Mouse (Mus musculus) forebrain, postnatal 0 days (tissue): ENCODE data around the gene Pilrb1. TPM values are rescaled to one million over a fixed set of nuclear protein-coding genes. Genes with fewer than 3 reads are reported as not detected.

Experiments
- ATAC-seq: fragments of 200-750 bp; cut with Nextera tagmentation; 2 replicates; pipeline ENCODE4 v1.8.0; 2017; ENCODE audit warnings: mild to moderate bottlenecking, moderate library complexity
- DNase-seq: peaks from one replicate; pipeline ENCODE4 v3.0.0-alpha.2; 2015
- H3K27ac ChIP-seq: fragments of 300-500 bp; sonication (generic); 2 replicates; pipeline ENCODE4 v1.5.1; 2014; ENCODE audit warnings: low read depth, mild to moderate bottlenecking, antibody characterized with exemption, low read length, moderate library complexity, mixed read lengths
- H3K27me3 ChIP-seq: fragments of 300-500 bp; sonication (generic); 2 replicates; pipeline ENCODE4 v1.6.1; 2014; ENCODE audit warnings: mild to moderate bottlenecking, low read length, mixed read lengths; ENCODE audit not compliant: insufficient read depth
- H3K36me3 ChIP-seq: fragments of 300-500 bp; sonication (generic); 2 replicates; pipeline ENCODE4 v1.6.1; 2014; ENCODE audit warnings: mild to moderate bottlenecking, moderate library complexity; ENCODE audit not compliant: insufficient read depth
- H3K4me1 ChIP-seq: fragments of 300-500 bp; sonication (generic); 2 replicates; pipeline ENCODE4 v1.6.1; 2014; ENCODE audit warnings: antibody characterized with exemption; ENCODE audit not compliant: insufficient read depth
- H3K4me2 ChIP-seq: fragments of 300-500 bp; sonication (generic); 2 replicates; pipeline ENCODE4 v1.6.1; 2014; ENCODE audit warnings: low read depth, mild to moderate bottlenecking, moderate library complexity
- H3K4me3 ChIP-seq: fragments of 300-500 bp; sonication (generic); 2 replicates; pipeline ENCODE4 v1.5.1; 2014; ENCODE audit warnings: low read depth, low read length, mixed read lengths
- H3K9ac ChIP-seq: fragments of 300-500 bp; sonication (generic); 2 replicates; pipeline ENCODE4 v1.6.1; 2014; ENCODE audit warnings: mild to moderate bottlenecking
- H3K9me3 ChIP-seq: fragments of 300-500 bp; sonication (generic); 2 replicates; pipeline ENCODE4 v1.6.1; 2016; ENCODE audit warnings: low read length
- CTCF ChIP-seq: sonication (generic); IDR thresholded peaks from 2 replicates; pipeline ENCODE4 v1.5.1; 2016; ENCODE audit warnings: antibody characterized with exemption, control low read depth, low read depth
- WGBS: fragments of 180-500 bp; shearing (Covaris S2); extraction: QIAGEN DNeasy Blood & Tissue Kit; methylation state at CpG from one replicate; pipeline ENCODE4 v1.1.7; 2014; 5-methylcytosine and 5-hydroxymethylcytosine counted together
- polyA plus RNA-seq: library from polyadenylated mRNA; unstranded; fragments of >200 nt; fragmentation: Nextera tagmentation; extraction: Ambion mirVana; gene quantifications from 2 replicates; pipeline ENCODE4 v1.2.1, GENCODE M21; 2015
- total RNA-seq: library from RNA; depleted of rRNA; stranded (reverse); fragments of >200 nt; gene quantifications from 2 replicates; pipeline ENCODE4 v1.2.3, GENCODE M21; 2014

Gene Pilrb1
- total and polyA plus RNA-seq, 2 experiments from 2014 or later: not detected

DNA sequence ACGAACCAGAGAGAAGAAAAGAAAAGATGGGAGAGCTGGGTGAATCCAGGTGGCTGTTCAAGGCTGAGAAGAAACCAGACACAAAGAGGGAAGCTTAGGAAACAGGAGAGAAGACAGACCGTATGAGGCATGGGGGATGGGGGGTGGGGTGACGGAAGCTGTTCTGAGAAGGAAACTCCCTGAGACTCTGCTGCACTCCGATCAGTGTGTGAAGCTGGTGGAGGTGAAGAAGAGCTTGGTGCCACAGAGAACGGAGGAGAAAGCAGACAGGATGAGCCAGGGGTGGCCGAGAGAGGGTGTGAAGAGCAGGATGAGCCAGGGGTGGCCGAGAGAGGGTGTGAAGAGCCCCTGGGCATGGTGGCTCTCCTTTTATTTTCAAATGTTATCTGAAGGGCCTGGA, 31.5 kb downstream of the Pilrb1 start:
- no peaks in the 10 kb centered on the region for H3K9me3 ChIP-seq
- no peak for TF ChIP-seq CTCF
- no peak overlapping the region for H3K4me2 ChIP-seq
- no peaks in the 10 kb centered on the region for H3K27me3 ChIP-seq
- WGBS: 64% methylated on average over 7 of the region's 7 CpGs
- H3K4me3 ChIP-seq: no peak overlapping the region
- no peaks in the 10 kb centered on the region for H3K36me3 ChIP-seq
- H3K4me1 ChIP-seq: no peaks in the 10 kb centered on the region
- ATAC-seq (no peak), DNase-seq (no peak)
- no peak overlapping the region for H3K9ac ChIP-seq
- no peak overlapping the region for H3K27ac ChIP-seq

- WGBS: 72% methylated on average over 2 of the region's 2 CpGs
- Histone ChIP-seq H3K4me1 (no peaks in the 10 kb centered on the region), H3K4me2 (no peak overlapping the region), H3K27ac (no peak overlapping the region), H3K9me3 (no peaks in the 10 kb centered on the region), H3K27me3 (no peaks in the 10 kb centered on the region), H3K4me3 (no peak overlapping the region), H3K9ac (no peak overlapping the region), H3K36me3 (no peaks in the 10 kb centered on the region)
- DNase-seq: no peak
- ATAC-seq: no peak
- no peak for TF ChIP-seq CTCF
Measured at GRCm38 (mm10) chr5:137825971-137826370, 31.9 kb downstream of the Pilrb1 start.

DNA sequence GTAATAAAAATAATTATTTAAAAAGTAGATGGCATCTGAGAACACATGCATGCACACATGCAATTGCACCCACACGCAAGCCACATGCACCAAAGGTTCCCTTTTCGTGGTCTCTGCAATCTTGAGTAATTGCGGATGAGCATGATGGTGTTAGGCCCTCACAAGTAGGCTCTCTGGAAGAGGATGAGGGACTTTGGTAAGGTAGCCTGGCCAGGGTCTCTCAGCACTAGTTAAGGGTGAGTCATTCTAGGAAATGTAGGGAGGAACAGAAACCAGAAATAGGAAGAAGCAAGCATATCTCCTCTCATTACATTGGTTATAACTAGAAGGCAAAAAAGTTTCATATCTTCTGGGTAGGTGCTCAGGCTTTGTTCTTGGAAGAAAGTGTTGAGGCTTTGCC, 32.9 kb downstream of the Pilrb1 start:
- Histone ChIP-seq H3K4me3 (no peak overlapping the region), H3K36me3 (no peaks in the 10 kb centered on the region), H3K9ac (no peak overlapping the region), H3K4me2 (no peak overlapping the region), H3K27me3 (no peaks in the 10 kb centered on the region), H3K4me1 (no peaks in the 10 kb centered on the region), H3K27ac (no peak overlapping the region), H3K9me3 (no peaks in the 10 kb centered on the region)
- ATAC-seq: no peak
- no peak for TF ChIP-seq CTCF
- DNase-seq: no peak
- WGBS: 92% methylated on average over 3 of the region's 3 CpGs

- no peaks in the 10 kb centered on the region for H3K27me3 ChIP-seq
- 91% methylated on average over 6 of the region's 6 CpGs for WGBS
Measured at GRCm38 (mm10) chr5:137823455-137824045, 34.4 kb downstream of the Pilrb1 start.

GRCm38 (mm10) chr5:137822602-137823001, 35.3 kb downstream of the Pilrb1 start:
- Histone ChIP-seq H3K9ac (no peak overlapping the region), H3K27me3 (no peaks in the 10 kb centered on the region), H3K36me3 (no peaks in the 10 kb centered on the region), H3K4me2 (no peak overlapping the region), H3K4me1 (no peaks in the 10 kb centered on the region), H3K9me3 (no peaks in the 10 kb centered on the region), H3K27ac (no peak overlapping the region), H3K4me3 (no peak overlapping the region)
- no peak for TF ChIP-seq CTCF
- WGBS: 86% methylated on average over 1 of the region's 1 CpGs
- DNase-seq (no peak), ATAC-seq (no peak)

More at GRCm38 (mm10) chr5:137823455-137824045, 34.4 kb downstream of the Pilrb1 start:
- Histone ChIP-seq H3K4me3 (no peak overlapping the region), H3K36me3 (no peaks in the 10 kb centered on the region), H3K4me1 (no peaks in the 10 kb centered on the region), H3K27ac (no peak overlapping the region), H3K9ac (no peak overlapping the region), H3K4me2 (no peak overlapping the region), H3K9me3 (no peaks in the 10 kb centered on the region)
- no peak for DNase-seq
- no peak for TF ChIP-seq CTCF
- no peak for ATAC-seq

- Histone ChIP-seq H3K4me2 (no peak overlapping the region), H3K4me1 (no peaks in the 10 kb centered on the region), H3K36me3 (no peaks in the 10 kb centered on the region), H3K9me3 (no peaks in the 10 kb centered on the region), H3K27ac (no peak overlapping the region), H3K27me3 (no peaks in the 10 kb centered on the region), H3K4me3 (no peak overlapping the region), H3K9ac (no peak overlapping the region)
- DNase-seq (no peak), ATAC-seq (no peak)
- no peak for TF ChIP-seq CTCF
- 64% methylated on average over 4 of the region's 4 CpGs for WGBS
Measured at GRCm38 (mm10) chr5:137822126-137822525, 35.8 kb downstream of the Pilrb1 start.

DNA sequence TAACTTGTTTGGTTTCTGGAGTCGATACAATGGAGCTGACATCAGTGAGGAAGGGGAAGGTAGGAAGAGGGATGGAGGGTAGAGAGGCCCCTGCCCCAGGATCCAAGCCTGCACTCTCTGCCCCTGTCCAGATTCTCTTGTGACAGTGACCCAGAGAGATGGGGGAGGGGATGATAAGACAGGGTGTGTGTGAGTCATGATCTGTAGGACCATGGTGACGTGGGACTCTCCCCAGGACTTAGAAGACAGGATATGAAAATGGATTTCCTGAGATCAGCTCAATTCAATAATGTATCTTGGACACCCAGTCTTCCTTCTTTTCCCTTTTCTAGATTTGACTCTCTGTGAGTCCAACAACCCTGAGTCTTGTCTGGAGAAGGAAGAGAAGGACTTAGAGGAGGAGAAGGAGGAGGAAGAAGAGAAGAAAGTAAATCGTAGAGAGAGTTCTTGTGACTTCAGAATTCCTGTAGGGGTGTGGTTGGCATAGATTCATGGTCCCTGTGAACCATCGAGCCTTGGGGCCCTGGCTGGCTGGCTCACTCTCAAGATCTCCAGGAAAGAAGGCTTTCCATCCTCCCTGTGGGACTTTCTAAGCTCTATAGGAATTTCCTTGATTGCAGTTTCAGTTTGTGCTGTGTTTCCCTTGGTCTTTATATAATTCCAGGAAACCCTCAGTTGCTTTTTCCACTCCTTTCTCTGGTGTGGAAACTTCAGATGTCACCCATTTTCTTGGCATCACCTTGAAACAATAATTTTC, 40.3 kb downstream of the Pilrb1 start:
- ATAC-seq (no peak), DNase-seq (no peak)
- H3K9ac ChIP-seq: no peak overlapping the region
- H3K27ac ChIP-seq: no peak overlapping the region
- no peaks in the 10 kb centered on the region for H3K27me3 ChIP-seq
- H3K36me3 ChIP-seq: no peaks in the 10 kb centered on the region
- no peaks in the 10 kb centered on the region for H3K9me3 ChIP-seq
- H3K4me2 ChIP-seq: no peak overlapping the region
- TF ChIP-seq CTCF: no peak
- no peaks in the 10 kb centered on the region for H3K4me1 ChIP-seq
- WGBS: 72% methylated on average over 4 of the region's 4 CpGs
- H3K4me3 ChIP-seq: no peak overlapping the region
